Mouse (Mus musculus) embryonic facial prominence, embryonic 12.5 days (tissue): ENCODE results near the gene Prpsap1. TPM values are rescaled to one million over a fixed set of nuclear protein-coding genes. Genes with fewer than 3 reads are reported as not detected.
A peak's percentile ranks its signal among the peaks of the same experiment; 100 is the strongest.

Experiments
- ATAC-seq: fragments of 200-750 bp; cut with Nextera tagmentation; 2 replicates; pipeline ENCODE4 v1.8.0; 2017; ENCODE audit not compliant: insufficient number of reproducible peaks, insufficient read depth, low FRiP score, low TSS enrichment
- H3K27ac ChIP-seq: fragments of 300-500 bp; sonication (generic); 2 replicates; pipeline ENCODE4 v1.5.1; 2016; ENCODE audit warnings: mild to moderate bottlenecking
- H3K27me3 ChIP-seq: fragments of 300-500 bp; sonication (generic); 2 replicates; pipeline ENCODE4 v1.6.1; 2016; ENCODE audit warnings: mild to moderate bottlenecking, moderate library complexity
- H3K36me3 ChIP-seq: fragments of 300-500 bp; sonication (generic); 2 replicates; pipeline ENCODE4 v1.6.1; 2016; ENCODE audit warnings: mild to moderate bottlenecking
- H3K4me1 ChIP-seq: fragments of 300-500 bp; sonication (generic); 2 replicates; pipeline ENCODE4 v1.6.1; 2016
- H3K4me2 ChIP-seq: fragments of 300-500 bp; sonication (generic); replicated peaks from 2 replicates; pipeline ENCODE4 v1.6.1; 2016; ENCODE audit warnings: mild to moderate bottlenecking, moderate library complexity
- H3K4me3 ChIP-seq: fragments of 300-500 bp; sonication (generic); 2 replicates; pipeline ENCODE4 v1.5.1; 2016; ENCODE audit warnings: mild to moderate bottlenecking
- H3K9ac ChIP-seq: fragments of 300-500 bp; sonication (generic); 2 replicates; pipeline ENCODE4 v1.6.1; 2016; ENCODE audit warnings: mild to moderate bottlenecking, moderate library complexity
- H3K9me3 ChIP-seq: fragments of 300-500 bp; sonication (generic); 2 replicates; pipeline ENCODE4 v1.6.1; 2016; ENCODE audit warnings: mild to moderate bottlenecking, moderate library complexity
- WGBS: fragments of 180-500 bp; shearing (Covaris S2); methylation state at CpG from one replicate; pipeline ENCODE4 v1.1.7; 2016; 5-methylcytosine and 5-hydroxymethylcytosine counted together
- polyA plus RNA-seq: library from polyadenylated mRNA; unstranded; fragments of >200 nt; fragmentation: Nextera tagmentation; extraction: Ambion mirVana; gene quantifications from 2 replicates; pipeline ENCODE4 v1.2.1, GENCODE M21; 2016

The Prpsap1 gene
- polyA plus RNA-seq, 1 experiment from 2014 or later: 197 TPM

- peak overlapping the region; percentile 63 for H3K27ac ChIP-seq
- no peaks in the 10 kb centered on the region for H3K9me3 ChIP-seq
- H3K4me2 ChIP-seq: peak overlapping the region; percentile 97
- H3K9ac ChIP-seq: peak overlapping the region; percentile 31; the same call in 1 of the 2 replicates
- ATAC-seq: no peak
- peaks cover 37% of the 10 kb centered on the region for H3K4me1 ChIP-seq
- peak overlapping the region; percentile 55 for H3K4me3 ChIP-seq
- peaks cover 6% of the 10 kb centered on the region for H3K36me3 ChIP-seq
- 1% methylated on average over 48 of the region's 48 CpGs for WGBS
- H3K27me3 ChIP-seq: peaks cover 51% of the 10 kb centered on the region
Observed at GRCm38 (mm10) chr11:116531371-116532191, 37.6 kb upstream of the Prpsap1 start.

- Histone ChIP-seq H3K9me3 (no peaks in the 10 kb centered on the region), H3K4me1 (peaks cover 37% of the 10 kb centered on the region), H3K27ac (peak within 1 kb of the TSS; percentile 63), H3K4me3 (peak within 1 kb of the TSS; percentile 55), H3K36me3 (no peaks in the 10 kb centered on the region), H3K9ac (peak within 1 kb of the TSS; percentile 33; the same call in 1 of the 2 replicates), H3K27me3 (peaks cover 51% of the 10 kb centered on the region), H3K4me2 (peak within 1 kb of the TSS; percentile 97)
- 17% methylated on average over 11 of the region's 11 CpGs for WGBS
- no peak for ATAC-seq
Observed at GRCm38 (mm10) chr11:116530187-116531147, 36.5 kb upstream of the Prpsap1 start, which contains the start of gene Sphk1. TSS of gene Sphk1 (plus strand) at chr11:116530925.

- Histone ChIP-seq H3K36me3 (no peaks in the 10 kb centered on the region), H3K27me3 (peaks cover 40% of the 10 kb centered on the region), H3K9ac (no peak overlapping the region), H3K27ac (no peak overlapping the region), H3K4me3 (no peak overlapping the region), H3K9me3 (no peaks in the 10 kb centered on the region), H3K4me1 (peaks cover 34% of the 10 kb centered on the region), H3K4me2 (no peak overlapping the region)
- ATAC-seq: no peak
- WGBS: 70% methylated on average over 8 of the region's 8 CpGs
Observed at GRCm38 (mm10) chr11:116528636-116529320, 34.8 kb upstream of the Prpsap1 start.

GRCm38 (mm10) chr11:116523699-116524189, 29.7 kb upstream of the Prpsap1 start:
- H3K27ac ChIP-seq: peak overlapping the region; percentile 46; the same call in 1 of the 2 replicates
- ATAC-seq: no peak
- WGBS: 48% methylated on average over 5 of the region's 5 CpGs

GRCm38 (mm10) chr11:116522886-116523698, 29.1 kb upstream of the Prpsap1 start:
- H3K27ac ChIP-seq: peak overlapping the region; percentile 46; the same call in 1 of the 2 replicates
- ATAC-seq: no peak
- H3K27me3 ChIP-seq: no peaks in the 10 kb centered on the region
- 44% methylated on average over 16 of the region's 16 CpGs for WGBS
- no peak overlapping the region for H3K4me3 ChIP-seq
- H3K9ac ChIP-seq: no peak overlapping the region
- H3K4me1 ChIP-seq: peaks cover 17% of the 10 kb centered on the region
- H3K36me3 ChIP-seq: no peaks in the 10 kb centered on the region
- no peaks in the 10 kb centered on the region for H3K9me3 ChIP-seq
- H3K4me2 ChIP-seq: no peak overlapping the region

More at GRCm38 (mm10) chr11:116523699-116524189, 29.7 kb upstream of the Prpsap1 start:
- Histone ChIP-seq H3K4me3 (no peak overlapping the region), H3K9me3 (no peaks in the 10 kb centered on the region), H3K36me3 (no peaks in the 10 kb centered on the region), H3K4me2 (no peak overlapping the region), H3K4me1 (peaks cover 13% of the 10 kb centered on the region), H3K9ac (no peak overlapping the region), H3K27me3 (no peaks in the 10 kb centered on the region)

GRCm38 (mm10) chr11:116522046-116522445, 28.0 kb upstream of the Prpsap1 start:
- no peak overlapping the region for H3K27ac ChIP-seq
- H3K4me1 ChIP-seq: peaks cover 17% of the 10 kb centered on the region
- ATAC-seq: no peak
- no peaks in the 10 kb centered on the region for H3K27me3 ChIP-seq
- no peak overlapping the region for H3K4me3 ChIP-seq
- no peak overlapping the region for H3K4me2 ChIP-seq
- no peaks in the 10 kb centered on the region for H3K9me3 ChIP-seq
- no peak overlapping the region for H3K9ac ChIP-seq
- H3K36me3 ChIP-seq: no peaks in the 10 kb centered on the region
- 92% methylated on average over 3 of the region's 3 CpGs for WGBS

- no peaks in the 10 kb centered on the region for H3K9me3 ChIP-seq
- H3K9ac ChIP-seq: no peak overlapping the region
- H3K27me3 ChIP-seq: no peaks in the 10 kb centered on the region
- 66% methylated on average over 3 of the region's 3 CpGs for WGBS
- H3K4me1 ChIP-seq: peaks cover 17% of the 10 kb centered on the region
- no peak overlapping the region for H3K4me2 ChIP-seq
- ATAC-seq: no peak
- H3K4me3 ChIP-seq: no peak overlapping the region
- H3K27ac ChIP-seq: no peak overlapping the region
- H3K36me3 ChIP-seq: no peaks in the 10 kb centered on the region
Observed at GRCm38 (mm10) chr11:116521143-116521542, 27.1 kb upstream of the Prpsap1 start.

- H3K4me2 ChIP-seq: no peak overlapping the region
- 0 out of 2 replicates have a peak overlapping the region, but pooled peaks have one; percentile 41 for H3K27ac ChIP-seq
- no peak overlapping the region for H3K9ac ChIP-seq
- peaks cover 23% of the 10 kb centered on the region for H3K4me1 ChIP-seq
- H3K27me3 ChIP-seq: peaks cover 8% of the 10 kb centered on the region; the same call in 1 of the 2 replicates
- WGBS: 55% methylated on average over 8 of the region's 8 CpGs
- ATAC-seq: no peak
- H3K4me3 ChIP-seq: no peak overlapping the region
- no peaks in the 10 kb centered on the region for H3K36me3 ChIP-seq
- H3K9me3 ChIP-seq: no peaks in the 10 kb centered on the region
Observed at GRCm38 (mm10) chr11:116518482-116518881, 24.5 kb upstream of the Prpsap1 start.

GRCm38 (mm10) chr11:116515330-116516020, 21.5 kb upstream of the Prpsap1 start:
- Histone ChIP-seq H3K4me3 (0 out of 2 replicates have a peak overlapping the region, but pooled peaks have one; percentile 9), H3K4me2 (peak overlapping the region; percentile 10), H3K36me3 (no peaks in the 10 kb centered on the region), H3K4me1 (peaks cover 14% of the 10 kb centered on the region; the same call in 1 of the 2 replicates), H3K9me3 (no peaks in the 10 kb centered on the region), H3K27me3 (peaks cover 8% of the 10 kb centered on the region; the same call in 1 of the 2 replicates), H3K27ac (no peak overlapping the region), H3K9ac (peak overlapping the region; percentile 30; the same call in 1 of the 2 replicates)
- ATAC-seq: no peak
- WGBS: 10% methylated on average over 24 of the region's 24 CpGs
